Mouse (Mus musculus) midbrain, embryonic 15.5 days (tissue): ENCODE data around the gene Ccdc107. TPM values are rescaled to one million over a fixed set of nuclear protein-coding genes. Genes with fewer than 3 reads are reported as not detected.

Source experiments
- ATAC-seq: fragments of 200-750 bp; cut with Nextera tagmentation; replicated peaks from 2 replicates; pipeline ENCODE4 v1.8.0; 2017; ENCODE audit warnings: moderate TSS enrichment
- H3K27ac ChIP-seq: fragments of 300-500 bp; sonication (generic); 2 replicates; pipeline ENCODE4 v1.5.1; 2015; ENCODE audit warnings: mild to moderate bottlenecking, inconsistent platforms
- H3K27me3 ChIP-seq: fragments of 300-500 bp; sonication (generic); replicated peaks from 2 replicates; pipeline ENCODE4 v1.6.1; 2015; ENCODE audit warnings: inconsistent platforms
- H3K36me3 ChIP-seq: fragments of 300-500 bp; sonication (generic); replicated peaks from 2 replicates; pipeline ENCODE4 v1.6.1; 2015; ENCODE audit warnings: inconsistent platforms
- H3K4me1 ChIP-seq: fragments of 300-500 bp; sonication (generic); 2 replicates; pipeline ENCODE4 v1.6.1; 2015; ENCODE audit warnings: inconsistent platforms
- H3K4me2 ChIP-seq: fragments of 300-500 bp; sonication (generic); 2 replicates; pipeline ENCODE4 v1.6.1; 2015; ENCODE audit warnings: inconsistent platforms, mild to moderate bottlenecking, moderate library complexity
- H3K4me3 ChIP-seq: fragments of 300-500 bp; sonication (generic); 2 replicates; pipeline ENCODE4 v1.5.1; 2015; ENCODE audit warnings: mild to moderate bottlenecking, inconsistent platforms
- H3K9ac ChIP-seq: fragments of 300-500 bp; sonication (generic); 2 replicates; pipeline ENCODE4 v1.6.1; 2015; ENCODE audit warnings: mild to moderate bottlenecking, inconsistent platforms
- H3K9me3 ChIP-seq: fragments of 300-500 bp; sonication (generic); 2 replicates; pipeline ENCODE4 v1.6.1; 2016; ENCODE audit warnings: inconsistent platforms
- WGBS: fragments of 180-500 bp; shearing (Covaris S2); methylation state at CpG from one replicate; pipeline ENCODE4 v1.1.7; 2015; ENCODE audit warnings: mixed read lengths; 5-methylcytosine and 5-hydroxymethylcytosine counted together
- polyA plus RNA-seq: library from polyadenylated mRNA; unstranded; fragments of >200 nt; fragmentation: Nextera tagmentation; extraction: Ambion mirVana; gene quantifications from 2 replicates; pipeline ENCODE4 v1.2.1, GENCODE M21; 2015

Ccdc107 gene
- polyA plus RNA-seq, 1 experiment from 2014 or later, result 82.8 TPM

GRCm38 (mm10) chr4:43527880-43528279 is 35.2 kb downstream of the Ccdc107 start:
- Histone ChIP-seq H3K9me3 (no peaks in the 10 kb centered on the region), H3K4me2 (no peak overlapping the region), H3K27ac (no peak overlapping the region), H3K36me3 (peaks cover 14% of the 10 kb centered on the region; the same call in 1 of the 2 replicates), H3K4me1 (peaks cover 17% of the 10 kb centered on the region), H3K27me3 (peaks cover 17% of the 10 kb centered on the region), H3K4me3 (no peak overlapping the region), H3K9ac (no peak overlapping the region)
- 65% methylated on average over 5 of the region's 5 CpGs for WGBS
- no peak for ATAC-seq

GRCm38 (mm10) chr4:43528487-43528886 is 35.8 kb downstream of the Ccdc107 start:
- ATAC-seq, result no peak
- no peak overlapping the region for H3K27ac ChIP-seq
- H3K4me3 ChIP-seq, result no peak overlapping the region
- WGBS, result 76% methylated on average over 9 of the region's 9 CpGs
- H3K9me3 ChIP-seq, result no peaks in the 10 kb centered on the region
- H3K9ac ChIP-seq, result no peak overlapping the region
- peaks cover 20% of the 10 kb centered on the region for H3K36me3 ChIP-seq
- peaks cover 11% of the 10 kb centered on the region for H3K27me3 ChIP-seq
- peaks cover 14% of the 10 kb centered on the region for H3K4me1 ChIP-seq
- no peak overlapping the region for H3K4me2 ChIP-seq

GRCm38 (mm10) chr4:43530081-43530501 is 37.4 kb downstream of the Ccdc107 start:
- H3K27ac ChIP-seq, result no peak overlapping the region
- H3K4me1 ChIP-seq, result no peaks in the 10 kb centered on the region

GRCm38 (mm10) chr4:43530581-43530980 is 37.9 kb downstream of the Ccdc107 start:
- no peak overlapping the region for H3K4me2 ChIP-seq
- peaks cover 37% of the 10 kb centered on the region for H3K36me3 ChIP-seq
- no peak overlapping the region for H3K4me3 ChIP-seq
- H3K4me1 ChIP-seq, result no peaks in the 10 kb centered on the region
- no peak for ATAC-seq
- WGBS, result 23% methylated on average over 7 of the region's 7 CpGs
- no peak overlapping the region for H3K9ac ChIP-seq
- H3K27ac ChIP-seq, result no peak overlapping the region
- no peaks in the 10 kb centered on the region for H3K9me3 ChIP-seq
- H3K27me3 ChIP-seq, result peaks cover under 1% of the 10 kb centered on the region

More at GRCm38 (mm10) chr4:43530081-43530501, 37.4 kb downstream of the Ccdc107 start:
- no peak for ATAC-seq
- Histone ChIP-seq H3K36me3 (peaks cover 32% of the 10 kb centered on the region), H3K4me2 (no peak overlapping the region), H3K9ac (no peak overlapping the region), H3K9me3 (no peaks in the 10 kb centered on the region), H3K27me3 (peaks cover 5% of the 10 kb centered on the region), H3K4me3 (no peak overlapping the region)
- WGBS, result 78% methylated on average over 8 of the region's 8 CpGs

GRCm38 (mm10) chr4:43533270-43533669 is 40.6 kb downstream of the Ccdc107 start:
- no peak overlapping the region for H3K27ac ChIP-seq
- no peak overlapping the region for H3K4me3 ChIP-seq
- H3K27me3 ChIP-seq, result no peaks in the 10 kb centered on the region
- no peak overlapping the region for H3K4me2 ChIP-seq
- ATAC-seq, result no peak
- no peaks in the 10 kb centered on the region for H3K9me3 ChIP-seq
- H3K9ac ChIP-seq, result no peak overlapping the region
- 87% methylated on average over 9 of the region's 9 CpGs for WGBS
- no peaks in the 10 kb centered on the region for H3K4me1 ChIP-seq
- peaks cover 63% of the 10 kb centered on the region for H3K36me3 ChIP-seq

- H3K36me3 ChIP-seq, result peaks cover 83% of the 10 kb centered on the region
- no peaks in the 10 kb centered on the region for H3K4me1 ChIP-seq
- no peak overlapping the region for H3K27ac ChIP-seq
- H3K9me3 ChIP-seq, result no peaks in the 10 kb centered on the region
- no peak overlapping the region for H3K4me3 ChIP-seq
- 97% methylated on average over 8 of the region's 8 CpGs for WGBS
- ATAC-seq, result no peak
- no peak overlapping the region for H3K4me2 ChIP-seq
- H3K27me3 ChIP-seq, result no peaks in the 10 kb centered on the region
- H3K9ac ChIP-seq, result no peak overlapping the region
Measured at GRCm38 (mm10) chr4:43535628-43536027, 42.9 kb downstream of the Ccdc107 start.

GRCm38 (mm10) chr4:43536031-43536430 is 43.3 kb downstream of the Ccdc107 start:
- Histone ChIP-seq H3K36me3 (peaks cover 82% of the 10 kb centered on the region), H3K27me3 (no peaks in the 10 kb centered on the region), H3K4me1 (no peaks in the 10 kb centered on the region), H3K9me3 (no peaks in the 10 kb centered on the region), H3K27ac (no peak overlapping the region), H3K4me2 (no peak overlapping the region), H3K9ac (no peak overlapping the region), H3K4me3 (no peak overlapping the region)
- WGBS, result 95% methylated on average over 9 of the region's 9 CpGs
- ATAC-seq, result no peak

- Histone ChIP-seq H3K9me3 (no peaks in the 10 kb centered on the region), H3K27me3 (no peaks in the 10 kb centered on the region), H3K36me3 (peaks cover 85% of the 10 kb centered on the region), H3K4me3 (no peak overlapping the region), H3K4me1 (no peaks in the 10 kb centered on the region), H3K9ac (no peak overlapping the region), H3K4me2 (no peak overlapping the region), H3K27ac (no peak overlapping the region)
- 77% methylated on average over 3 of the region's 3 CpGs for WGBS
- ATAC-seq, result no peak
Measured at GRCm38 (mm10) chr4:43542044-43542443, 49.3 kb downstream of the Ccdc107 start.

Other genes starting within 250 kb of the Ccdc107 start
- 0.46 and 0.89 TPM in 2 replicates for gene Atp8b5, start 225.7 kb upstream of the Ccdc107 start, polyA plus RNA-seq
- gene Rusc2, start 110.9 kb upstream of the Ccdc107 start, polyA plus RNA-seq, result 104 and 107 TPM in 2 replicates
- 0.52 and 1.7 TPM in 2 replicates for gene Fam166b, start 63.8 kb upstream of the Ccdc107 start, polyA plus RNA-seq
- gene Tesk1, start 51.0 kb upstream of the Ccdc107 start, polyA plus RNA-seq, result 16.7 and 17.1 TPM in 2 replicates
- gene Cd72, start 38.3 kb upstream of the Ccdc107 start, polyA plus RNA-seq, result 6.0 and 6.6 TPM in 2 replicates
- gene Sit1, start 9.2 kb upstream of the Ccdc107 start, polyA plus RNA-seq, result not detected in 2 replicates
- 6.2 and 7.0 TPM in 2 replicates for gene Arhgef39, start 6.8 kb downstream of the Ccdc107 start, polyA plus RNA-seq
- 0.32 and 0.49 TPM in 2 replicates for gene Car9, start 14.1 kb downstream of the Ccdc107 start, polyA plus RNA-seq
- gene Tpm2, start 30.9 kb downstream of the Ccdc107 start, polyA plus RNA-seq, result 9.8 and 10.7 TPM in 2 replicates
- gene Creb3, start 69.4 kb downstream of the Ccdc107 start, polyA plus RNA-seq, result 82.7 and 94.0 TPM in 2 replicates
- 58.8 and 61.0 TPM in 2 replicates for gene Tln1, start 69.8 kb downstream of the Ccdc107 start, polyA plus RNA-seq
- gene Rgp1, start 85.8 kb downstream of the Ccdc107 start, polyA plus RNA-seq, result 24.8 and 25.7 TPM in 2 replicates
- 67.9 and 71.0 TPM in 2 replicates for gene Gba2, start 86.0 kb downstream of the Ccdc107 start, polyA plus RNA-seq
- gene Msmp, start 91.6 kb downstream of the Ccdc107 start, polyA plus RNA-seq, result 1.3 and 1.9 TPM in 2 replicates
- 12.8 and 16.0 TPM in 2 replicates for gene Npr2, start 139.0 kb downstream of the Ccdc107 start, polyA plus RNA-seq
- gene Spag8, start 160.7 kb downstream of the Ccdc107 start, polyA plus RNA-seq, result 7.7 and 8.9 TPM in 2 replicates
- 64.9 and 65.5 TPM in 2 replicates for gene Hint2, start 163.6 kb downstream of the Ccdc107 start, polyA plus RNA-seq
- 15.7 and 17.7 TPM in 2 replicates for gene Tmem8b, start 176.1 kb downstream of the Ccdc107 start, polyA plus RNA-seq
- gene Fam221b, start 176.2 kb downstream of the Ccdc107 start, polyA plus RNA-seq, result 1.3 and 1.6 TPM in 2 replicates
- gene Olfr70, start 207.9 kb downstream of the Ccdc107 start, polyA plus RNA-seq, result not detected in 2 replicates
- 0.13 TPM in 1 of 2 replicates, not detected in the other for gene Olfr71, start 217.4 kb downstream of the Ccdc107 start, polyA plus RNA-seq
- gene Hrct1, start 234.3 kb downstream of the Ccdc107 start, polyA plus RNA-seq, result 0.50 and 0.61 TPM in 2 replicates
- gene Spaar, start 237.1 kb downstream of the Ccdc107 start, polyA plus RNA-seq, result 0.06 TPM in 1 of 2 replicates, not detected in the other